Mouse (Mus musculus): Measurements from ENCODE around the gene Glo1.

GRCm38 (mm10) chr17:30673023-30673422 lies 46.4 kb upstream of the Glo1 start:
- TF ChIP-seq CTCF (IDR thresholded peaks at IDR 0.05; ENCODE audit: control insufficient read depth, insufficient read depth, insufficient read length) (no peak), USF1 (IDR thresholded peaks at IDR 0.05; ENCODE audit: low read depth) (no peak)

Data from C2C12 (cell line).